Mouse (Mus musculus) C2C12 (cell line): ENCODE measurements around the gene Slc25a1. TPM values are rescaled to one million over a fixed set of nuclear protein-coding genes. Genes with fewer than 3 reads are reported as not detected.

Experiments used
- H3K27me3 ChIP-seq: one replicate; pipeline ENCODE4 v1.6.1; 2011; ENCODE audit not compliant: control insufficient read depth, insufficient read depth, insufficient read length
- H3K36me3 ChIP-seq: one replicate; pipeline ENCODE4 v1.6.1; 2011; ENCODE audit not compliant: control insufficient read depth, insufficient read depth
- H3K4me3 ChIP-seq: one replicate; pipeline ENCODE4 v1.5.1; 2011; ENCODE audit warnings: mild to moderate bottlenecking, control low read depth; ENCODE audit not compliant: poor library complexity, insufficient read depth, severe bottlenecking
- H3K79me2 ChIP-seq: one replicate; pipeline ENCODE4 v1.6.1; 2011; ENCODE audit not compliant: control insufficient read depth, insufficient read depth
- H3K79me3 ChIP-seq: one replicate; pipeline ENCODE4 v1.6.1; 2011; ENCODE audit warnings: low read depth, control low read depth
- H3ac ChIP-seq: one replicate; pipeline ENCODE3; 2011; ENCODE audit warnings: low read depth; ENCODE audit not compliant: control insufficient read depth, insufficient read length
- CEBPB ChIP-seq: IDR thresholded peaks from one replicate; pipeline ENCODE4 v1.6.1; 2011; ENCODE audit warnings: low read depth, mild to moderate bottlenecking, control low read depth, moderate library complexity
- CTCF ChIP-seq: IDR thresholded peaks from one replicate; pipeline ENCODE4 v1.5.1; 2011; ENCODE audit not compliant: control insufficient read depth, insufficient read depth, insufficient read length
- FOSL1 ChIP-seq: IDR thresholded peaks from one replicate; pipeline ENCODE4 v1.8.0; 2011; ENCODE audit warnings: mild to moderate bottlenecking, low read length; ENCODE audit not compliant: poor library complexity, insufficient read depth, severe bottlenecking
- MAX ChIP-seq: IDR thresholded peaks from one replicate; pipeline ENCODE4 v1.6.1; 2011; ENCODE audit warnings: mild to moderate bottlenecking, control low read depth
- MYOD1 ChIP-seq: IDR thresholded peaks from one replicate; pipeline ENCODE4 v1.6.1; 2011; ENCODE audit warnings: low read depth; ENCODE audit not compliant: control insufficient read depth, insufficient read length
- MYOG ChIP-seq: IDR thresholded peaks from one replicate; pipeline ENCODE4 v1.6.1; 2011; ENCODE audit not compliant: control insufficient read depth, insufficient read length; ENCODE audit errors: extremely low read depth
- USF1 ChIP-seq: IDR thresholded peaks from one replicate; pipeline ENCODE4 v1.6.1; 2011; ENCODE audit warnings: low read depth, mild to moderate bottlenecking, control low read depth, moderate library complexity
- polyA plus RNA-seq: library from polyadenylated mRNA; unstranded; fragments of >200 nt; fragmentation: generic; extraction: Trizol; gene quantifications from one replicate; pipeline ENCODE4 v1.2.1, GENCODE M21; 2012; ENCODE audit warnings: missing spikeins

Slc25a1 gene
- polyA plus RNA-seq, 1 experiment, result 57.3 TPM

DNA sequence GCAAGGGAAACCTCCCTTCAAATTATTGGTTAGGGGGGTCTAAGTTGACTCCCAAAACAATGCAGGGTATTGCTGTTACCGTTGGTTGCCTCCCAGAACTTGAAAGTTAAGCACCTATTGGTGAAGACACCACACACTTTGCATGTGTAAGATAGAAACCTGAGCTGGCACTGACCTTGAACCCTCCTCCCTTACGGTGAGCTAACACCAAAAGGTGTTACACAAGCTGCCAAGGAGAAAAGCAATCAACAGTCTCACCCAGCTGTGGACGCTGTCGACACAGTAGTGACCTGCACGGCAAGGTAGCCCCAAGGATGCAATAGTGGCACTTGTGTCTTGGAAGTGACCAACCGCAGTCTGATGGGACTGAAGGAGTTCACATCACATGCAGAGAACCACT is 43.9 kb downstream of the Slc25a1 start:
- no peak for TF ChIP-seq CTCF
- TF ChIP-seq MYOD1, result no peak
- TF ChIP-seq USF1, result no peak
- no peak for TF ChIP-seq MAX
- TF ChIP-seq FOSL1, result no peak
- TF ChIP-seq MYOG, result no peak
- H3K4me3 ChIP-seq, result no peak overlapping the region
- no peaks in the 10 kb centered on the region for H3K27me3 ChIP-seq
- H3K36me3 ChIP-seq, result peaks cover 16% of the 10 kb centered on the region
- H3K79me3 ChIP-seq, result peaks cover 78% of the 10 kb centered on the region
- no peak overlapping the region for H3ac ChIP-seq
- peaks cover 99% of the 10 kb centered on the region for H3K79me2 ChIP-seq

GRCm38 (mm10) chr16:17882196-17882595 is 45.8 kb downstream of the Slc25a1 start:
- H3K36me3 ChIP-seq, result peaks cover 22% of the 10 kb centered on the region

DNA sequence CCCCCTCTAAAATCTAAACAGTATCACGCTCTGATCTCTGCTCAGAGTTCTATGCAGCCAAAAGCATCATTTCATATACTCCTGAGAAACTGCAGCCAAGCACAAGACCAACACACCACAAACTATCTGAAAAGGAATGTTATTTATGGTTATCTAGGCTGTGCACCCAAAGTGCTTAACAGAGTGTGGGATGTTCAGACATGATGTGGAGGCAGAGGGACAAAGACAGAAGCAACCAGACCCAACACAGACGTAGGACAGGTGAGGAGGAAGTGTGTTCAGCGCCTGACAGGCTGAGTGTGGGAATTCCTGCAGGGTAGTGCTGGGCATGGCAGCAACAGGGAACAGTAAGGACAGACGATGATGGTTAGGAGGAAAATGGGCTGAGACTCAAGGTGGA is 48.4 kb downstream of the Slc25a1 start:
- H3K4me3 ChIP-seq, result no peak overlapping the region
- no peaks in the 10 kb centered on the region for H3K27me3 ChIP-seq
- TF ChIP-seq MYOD1 (no peak), CEBPB (no peak), MAX (no peak)
- H3K79me2 ChIP-seq, result peaks cover 100% of the 10 kb centered on the region
- H3K79me3 ChIP-seq, result peaks cover 88% of the 10 kb centered on the region
- no peak overlapping the region for H3ac ChIP-seq
- H3K36me3 ChIP-seq, result peaks cover 28% of the 10 kb centered on the region

More at GRCm38 (mm10) chr16:17882196-17882595, 45.8 kb downstream of the Slc25a1 start:
- H3K79me2 ChIP-seq, result peaks cover 100% of the 10 kb centered on the region
- H3K79me3 ChIP-seq, result peaks cover 95% of the 10 kb centered on the region
- H3K27me3 ChIP-seq, result no peaks in the 10 kb centered on the region
- H3K4me3 ChIP-seq, result no peak overlapping the region
- TF ChIP-seq MAX, result no peak
- no peak for TF ChIP-seq CEBPB
- no peak for TF ChIP-seq USF1
- TF ChIP-seq FOSL1, result no peak
- no peak for TF ChIP-seq MYOD1
- no peak for TF ChIP-seq MYOG
- TF ChIP-seq CTCF, result no peak
- no peak overlapping the region for H3ac ChIP-seq

- no peak overlapping the region for H3K4me3 ChIP-seq
- H3K27me3 ChIP-seq, result no peaks in the 10 kb centered on the region
- TF ChIP-seq MYOG, result no peak
- no peak for TF ChIP-seq CTCF
- no peak for TF ChIP-seq MAX
- peaks cover 67% of the 10 kb centered on the region for H3K79me3 ChIP-seq
- H3ac ChIP-seq, result no peak overlapping the region
- H3K79me2 ChIP-seq, result peaks cover 87% of the 10 kb centered on the region
- peaks cover 17% of the 10 kb centered on the region for H3K36me3 ChIP-seq
Observed at GRCm38 (mm10) chr16:17876096-17876495, 51.9 kb downstream of the Slc25a1 start.

Other genes starting within 250 kb of the Slc25a1 start
- gene Med15, start 195.3 kb downstream of the Slc25a1 start, polyA plus RNA-seq, result 45.9 TPM
- 83.6 TPM for gene Klhl22, start 168.6 kb downstream of the Slc25a1 start, polyA plus RNA-seq
- gene Scarf2, start 130.9 kb downstream of the Slc25a1 start, polyA plus RNA-seq, result 38.5 TPM
- not detected for gene B830017H08Rik, start 95.1 kb downstream of the Slc25a1 start, polyA plus RNA-seq
- 0.66 TPM for gene Car15, start 89.9 kb downstream of the Slc25a1 start, polyA plus RNA-seq
- gene Gm20518, start 36.5 kb downstream of the Slc25a1 start, polyA plus RNA-seq, result 0.06 TPM
- gene Tssk1, start 34.0 kb downstream of the Slc25a1 start, polyA plus RNA-seq, result 0.05 TPM
- gene Dgcr2, start 29.7 kb downstream of the Slc25a1 start, polyA plus RNA-seq, result 41.9 TPM
- 0.05 TPM for gene Tssk2, start 29.6 kb downstream of the Slc25a1 start, polyA plus RNA-seq
- 21.2 TPM for gene Ess2, start 16.9 kb downstream of the Slc25a1 start, polyA plus RNA-seq
- not detected for gene Gsc2, start 13.2 kb downstream of the Slc25a1 start, polyA plus RNA-seq
- gene Vpreb2, start 52.2 kb upstream of the Slc25a1 start, polyA plus RNA-seq, result not detected
- gene Dgcr6, start 124.6 kb upstream of the Slc25a1 start, polyA plus RNA-seq, result 71.1 TPM
- 7.3 TPM for gene Prodh, start 162.0 kb upstream of the Slc25a1 start, polyA plus RNA-seq
- 0.11 TPM for gene Rtn4r, start 199.4 kb upstream of the Slc25a1 start, polyA plus RNA-seq